Mouse (Mus musculus) urinary bladder, postnatal 10 days (tissue): ENCODE results near the gene Taf6l.
"Not testable (repeated sequence)": the region's sequence is repeated elsewhere in the genome, so short reads cannot be mapped to it uniquely, and the experiment has no call there.

Experiments
- DNase-seq: peaks from one replicate; pipeline ENCODE4 v3.0.0; 2022; ENCODE audit warnings: low spot score

Gene Taf6l

GRCm38 (mm10) chr19:8736160-8736467, 50.1 kb downstream of the Taf6l start:
- DNase-seq = no peak

GRCm38 (mm10) chr19:8735389-8736159, 50.6 kb downstream of the Taf6l start, which contains the start of gene Wdr74:
Gene Wdr74, plus strand, starts transcription at chr19:8735827.
- peak; percentile 65 for DNase-seq

- no peak for DNase-seq
Observed at GRCm38 (mm10) chr19:8734334-8734733, 51.9 kb downstream of the Taf6l start.

GRCm38 (mm10) chr19:8728335-8729099, 57.7 kb downstream of the Taf6l start:
- not testable (repeated sequence) for DNase-seq

- DNase-seq = no peak
Observed at GRCm38 (mm10) chr19:8727495-8728114, 58.6 kb downstream of the Taf6l start.

- no peak for DNase-seq
Observed at GRCm38 (mm10) chr19:8726609-8727390, 59.4 kb downstream of the Taf6l start.

GRCm38 (mm10) chr19:8725081-8725613, 61.1 kb downstream of the Taf6l start:
- no peak for DNase-seq
